Mouse (Mus musculus) lung, embryonic 14.5 days (tissue): ENCODE results near the gene Pgap3. TPM values are rescaled to one million over a fixed set of nuclear protein-coding genes. Genes with fewer than 3 reads are reported as not detected.
A peak's percentile ranks its signal among the peaks of the same experiment; 100 is the strongest.

Source experiments
- ATAC-seq: fragments of 200-750 bp; cut with Nextera tagmentation; 2 replicates; pipeline ENCODE4 v1.8.0; 2017; ENCODE audit warnings: mild to moderate bottlenecking, moderate TSS enrichment, moderate library complexity; ENCODE audit not compliant: insufficient read depth
- DNase-seq: peaks from one replicate; pipeline ENCODE4 v3.0.0-alpha.2; 2015
- H3K27ac ChIP-seq: fragments of 300-500 bp; sonication (generic); 2 replicates; pipeline ENCODE4 v1.5.1; 2014; ENCODE audit warnings: low read depth, mild to moderate bottlenecking, moderate library complexity
- H3K27me3 ChIP-seq: fragments of 300-500 bp; sonication (generic); 2 replicates; pipeline ENCODE4 v1.6.1; 2014; ENCODE audit warnings: low read length, control low read depth; ENCODE audit not compliant: insufficient read depth
- H3K36me3 ChIP-seq: fragments of 300-500 bp; sonication (generic); 2 replicates; pipeline ENCODE4 v1.6.1; 2014; ENCODE audit warnings: control low read depth; ENCODE audit not compliant: insufficient read depth
- H3K4me1 ChIP-seq: fragments of 300-500 bp; sonication (generic); 2 replicates; pipeline ENCODE4 v1.6.1; 2014; ENCODE audit warnings: antibody characterized with exemption, control low read depth; ENCODE audit not compliant: insufficient read depth
- H3K4me2 ChIP-seq: fragments of 300-500 bp; sonication (generic); 2 replicates; pipeline ENCODE4 v1.6.1; 2014; ENCODE audit warnings: mild to moderate bottlenecking
- H3K4me3 ChIP-seq: fragments of 300-500 bp; sonication (generic); 2 replicates; pipeline ENCODE4 v1.5.1; 2014; ENCODE audit warnings: low read depth, low read length
- H3K9ac ChIP-seq: fragments of 300-500 bp; sonication (generic); 2 replicates; pipeline ENCODE4 v1.6.1; 2014
- H3K9me3 ChIP-seq: fragments of 300-500 bp; sonication (generic); 2 replicates; pipeline ENCODE4 v1.6.1; 2016; ENCODE audit warnings: low read depth, low read length, control low read depth
- CTCF ChIP-seq: IDR thresholded peaks from 2 replicates; pipeline ENCODE4 v1.5.1; 2016; ENCODE audit warnings: antibody characterized with exemption, low read depth
- WGBS: fragments of 180-500 bp; shearing (Covaris S2); extraction: QIAGEN DNeasy Blood & Tissue Kit; methylation state at CpG from one replicate; pipeline ENCODE4 v1.1.7; 2014; 5-methylcytosine and 5-hydroxymethylcytosine counted together
- polyA plus RNA-seq: library from polyadenylated mRNA; unstranded; fragments of >200 nt; fragmentation: Nextera tagmentation; extraction: Ambion mirVana; gene quantifications from 2 replicates; pipeline ENCODE4 v1.2.1, GENCODE M21; 2014

The Pgap3 gene
- polyA plus RNA-seq, 1 experiment from 2014 or later: 11.6 TPM

- H3K9ac ChIP-seq: no peak overlapping the region
- peaks cover 71% of the 10 kb centered on the region for H3K36me3 ChIP-seq
- H3K9me3 ChIP-seq: no peaks in the 10 kb centered on the region
- no peak overlapping the region for H3K4me2 ChIP-seq
- no peaks in the 10 kb centered on the region for H3K4me1 ChIP-seq
- 78% methylated on average over 5 of the region's 5 CpGs for WGBS
- TF ChIP-seq CTCF: no peak
- ATAC-seq (no peak), DNase-seq (no peak)
- no peak overlapping the region for H3K27ac ChIP-seq
- H3K4me3 ChIP-seq: no peak overlapping the region
- H3K27me3 ChIP-seq: no peaks in the 10 kb centered on the region
These were observed 23.5 kb downstream of the Pgap3 start for GRCm38 (mm10) chr11:98376756-98377155.

- Histone ChIP-seq H3K4me3 (no peak overlapping the region), H3K36me3 (peaks cover 53% of the 10 kb centered on the region), H3K4me1 (no peaks in the 10 kb centered on the region), H3K9me3 (no peaks in the 10 kb centered on the region), H3K9ac (no peak overlapping the region), H3K27ac (no peak overlapping the region), H3K27me3 (no peaks in the 10 kb centered on the region), H3K4me2 (no peak overlapping the region)
- no peak for TF ChIP-seq CTCF
- DNase-seq (peak; percentile 31), ATAC-seq (no peak; the same call in 1 of the 2 replicates)
- 52% methylated on average over 8 of the region's 8 CpGs for WGBS
These were observed 26.0 kb downstream of the Pgap3 start for GRCm38 (mm10) chr11:98374266-98374665.

GRCm38 (mm10) chr11:98373244-98373643 lies 27.0 kb downstream of the Pgap3 start:
- H3K4me2 ChIP-seq: no peak overlapping the region
- ATAC-seq: no peak

GRCm38 (mm10) chr11:98372406-98372805 lies 27.9 kb downstream of the Pgap3 start:
- Histone ChIP-seq H3K9me3 (no peaks in the 10 kb centered on the region), H3K9ac (no peak overlapping the region), H3K4me1 (no peaks in the 10 kb centered on the region), H3K27ac (no peak overlapping the region), H3K4me2 (no peak overlapping the region), H3K4me3 (no peak overlapping the region), H3K27me3 (no peaks in the 10 kb centered on the region), H3K36me3 (peaks cover 35% of the 10 kb centered on the region)
- no peak for ATAC-seq
- peak; percentile 95 for TF ChIP-seq CTCF
- peak; percentile 89 for DNase-seq
- WGBS: 9% methylated on average over 2 of the region's 2 CpGs

More at GRCm38 (mm10) chr11:98373244-98373643, 27.0 kb downstream of the Pgap3 start:
- WGBS: 66% methylated on average over 6 of the region's 6 CpGs
- no peak overlapping the region for H3K9ac ChIP-seq
- H3K9me3 ChIP-seq: no peaks in the 10 kb centered on the region
- H3K27ac ChIP-seq: no peak overlapping the region
- no peak for TF ChIP-seq CTCF
- H3K36me3 ChIP-seq: peaks cover 43% of the 10 kb centered on the region
- no peaks in the 10 kb centered on the region for H3K27me3 ChIP-seq
- no peaks in the 10 kb centered on the region for H3K4me1 ChIP-seq
- no peak overlapping the region for H3K4me3 ChIP-seq
- no peak for DNase-seq

- H3K4me2 ChIP-seq: no peak overlapping the region
- no peaks in the 10 kb centered on the region for H3K27me3 ChIP-seq
- peaks cover 28% of the 10 kb centered on the region for H3K36me3 ChIP-seq
- WGBS: 53% methylated on average over 10 of the region's 10 CpGs
- H3K4me1 ChIP-seq: no peaks in the 10 kb centered on the region
- H3K9me3 ChIP-seq: no peaks in the 10 kb centered on the region
- ATAC-seq: no peak
- H3K4me3 ChIP-seq: no peak overlapping the region
- TF ChIP-seq CTCF: no peak
- no peak for DNase-seq
- H3K9ac ChIP-seq: no peak overlapping the region
- no peak overlapping the region for H3K27ac ChIP-seq
These were observed 28.6 kb downstream of the Pgap3 start for GRCm38 (mm10) chr11:98371556-98372240.

- Histone ChIP-seq H3K9me3 (no peaks in the 10 kb centered on the region), H3K27ac (no peak overlapping the region), H3K9ac (no peak overlapping the region), H3K36me3 (peaks cover 16% of the 10 kb centered on the region), H3K4me3 (no peak overlapping the region), H3K27me3 (no peaks in the 10 kb centered on the region), H3K4me2 (no peak overlapping the region), H3K4me1 (no peaks in the 10 kb centered on the region)
- DNase-seq (no peak), ATAC-seq (no peak)
- TF ChIP-seq CTCF: no peak
- 71% methylated on average over 2 of the region's 2 CpGs for WGBS
These were observed 29.7 kb downstream of the Pgap3 start for GRCm38 (mm10) chr11:98370588-98370987.

- 66% methylated on average over 6 of the region's 6 CpGs for WGBS
- H3K27ac ChIP-seq: no peak overlapping the region
- no peaks in the 10 kb centered on the region for H3K27me3 ChIP-seq
- no peak overlapping the region for H3K4me3 ChIP-seq
- TF ChIP-seq CTCF: no peak
- no peak for ATAC-seq
- no peaks in the 10 kb centered on the region for H3K4me1 ChIP-seq
- H3K9ac ChIP-seq: no peak overlapping the region
- no peaks in the 10 kb centered on the region for H3K9me3 ChIP-seq
- H3K4me2 ChIP-seq: no peak overlapping the region
- no peak for DNase-seq
- H3K36me3 ChIP-seq: peaks cover 5% of the 10 kb centered on the region; the same call in 1 of the 2 replicates
These were observed 31.0 kb downstream of the Pgap3 start for GRCm38 (mm10) chr11:98369337-98369736.
